Mouse (Mus musculus): ENCODE data around the gene Rasgrp1.

Rasgrp1 gene

DNA sequence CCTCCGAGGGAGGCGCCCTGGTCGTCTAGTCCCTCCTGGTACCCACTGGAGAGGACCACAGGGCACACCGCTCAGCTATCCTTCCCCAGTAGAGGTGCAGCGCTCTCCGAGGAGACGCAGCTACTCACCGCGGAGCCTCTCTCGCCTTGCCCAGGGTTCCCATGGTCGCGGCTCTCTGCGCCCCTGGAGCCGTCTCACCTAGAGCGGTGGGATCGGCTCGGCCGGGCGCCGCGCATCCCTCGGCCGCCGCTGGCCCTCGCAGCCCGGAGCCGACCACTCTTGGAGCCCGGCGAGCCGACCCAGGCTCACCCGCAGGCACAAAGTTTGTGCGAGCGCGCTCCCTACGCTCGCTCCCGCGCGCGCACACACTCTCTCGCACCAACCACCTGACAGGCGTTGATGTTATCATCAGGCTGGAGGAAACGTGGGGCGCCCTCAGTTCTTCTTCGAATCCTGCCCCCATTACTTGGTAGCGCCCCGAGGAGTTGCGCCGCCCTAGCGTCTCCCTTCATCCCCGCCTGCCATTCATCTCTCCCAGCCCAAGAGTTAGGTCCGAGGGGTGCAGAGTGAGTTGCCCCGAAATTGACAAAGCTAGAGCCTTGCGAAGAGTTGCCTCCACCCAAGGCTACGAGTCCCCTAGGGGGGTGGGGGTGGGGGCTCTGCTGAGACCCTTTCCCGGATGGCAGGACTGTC, at the start of gene Rasgrp1:
Rasgrp1 (minus strand) TSS at position 455 of the 693 bp plus-strand sequence.
- in situ Hi-C loops (cut with MboI, MseI): loop anchor here (5.0 kb wide), 2 partner anchors 100 to 105 kb away; no protein-coding TSS in a partner anchor

DNA sequence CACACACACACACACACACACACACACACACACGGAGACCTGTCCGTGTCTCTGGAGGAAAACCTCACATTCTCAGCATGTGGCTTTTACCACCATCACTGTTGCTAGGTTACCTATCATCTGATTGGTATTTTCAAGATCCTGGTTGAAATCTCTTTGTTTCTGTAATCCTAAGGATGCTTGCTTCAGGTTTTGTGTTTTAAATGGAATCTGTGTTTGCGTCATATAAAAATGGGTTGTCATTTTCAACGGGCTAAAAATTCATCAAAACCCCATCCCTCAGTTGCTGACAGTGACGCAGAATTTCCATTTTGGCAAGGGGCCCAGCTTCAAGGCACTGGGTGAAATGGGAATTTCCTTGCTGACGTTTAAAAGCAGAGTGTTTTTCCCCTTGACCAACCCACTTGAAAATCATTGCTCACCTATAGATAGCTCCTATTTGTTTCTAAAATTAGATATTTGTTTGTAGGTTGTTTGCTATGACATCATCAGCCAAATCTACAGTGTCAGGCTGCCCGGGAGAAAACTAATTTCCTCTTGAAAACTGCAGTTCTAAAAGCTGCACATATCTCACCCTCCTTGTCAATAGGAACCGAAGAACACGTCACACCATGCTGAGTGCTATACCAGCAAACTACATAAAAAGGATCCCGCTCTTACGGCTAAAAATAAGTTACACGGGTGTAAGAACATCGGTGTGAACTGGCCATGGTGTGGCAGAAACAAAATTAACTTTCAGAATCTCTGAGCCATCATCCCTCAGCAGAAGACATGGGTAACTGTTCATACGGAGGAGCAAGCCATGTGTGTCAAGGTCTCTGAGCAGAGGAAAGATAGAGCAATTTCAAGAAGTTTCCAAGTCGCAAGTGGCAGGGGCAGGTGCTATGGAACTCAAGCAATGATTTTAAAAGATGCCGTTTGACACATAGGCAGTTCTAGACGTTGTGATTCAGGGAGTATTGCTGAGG, 47.4 kb upstream of the Rasgrp1 start:
- in situ Hi-C loops (cut with MboI, MseI): no loop called here

DNA sequence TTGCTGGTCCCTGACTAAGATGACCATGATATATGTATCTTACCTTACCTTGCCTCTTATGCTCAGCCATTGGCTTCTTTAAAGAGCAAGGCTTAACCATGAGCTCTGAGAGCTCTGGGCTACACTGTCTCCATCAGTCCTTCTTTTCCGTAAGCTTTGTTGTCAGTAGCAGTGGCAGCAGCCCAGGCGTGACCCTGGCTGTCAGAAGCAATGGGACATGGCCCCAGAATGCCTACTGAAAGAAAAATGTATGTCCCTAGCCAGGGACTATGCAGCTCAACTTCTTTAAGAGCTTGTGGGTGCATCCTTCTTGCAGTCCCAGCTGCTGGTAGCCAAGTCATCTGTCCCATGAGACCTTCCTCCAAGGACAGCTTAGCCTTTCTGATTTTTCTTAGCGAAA, 46.7 kb upstream of the Rasgrp1 start:
- in situ Hi-C loops (cut with MboI, MseI): no loop called here

DNA sequence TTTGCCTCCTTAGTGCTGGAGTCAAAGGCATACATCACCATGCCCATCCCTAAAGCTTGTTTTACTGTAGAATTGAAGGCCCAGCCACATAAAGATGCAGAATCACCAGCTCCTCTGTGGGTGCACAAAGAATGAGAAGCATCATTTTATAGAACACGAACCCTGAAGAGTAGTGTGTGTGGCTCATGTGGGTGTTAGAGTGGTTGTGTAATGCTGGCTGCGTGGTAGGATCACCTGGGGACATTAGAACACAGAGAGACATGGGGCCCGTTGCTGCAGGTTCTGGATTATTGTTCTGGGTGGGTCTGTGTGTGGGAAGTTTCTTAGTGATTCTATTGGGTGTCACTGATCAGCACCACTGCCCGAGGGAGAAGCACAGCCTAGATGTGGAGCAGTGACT, 45.3 kb upstream of the Rasgrp1 start:
- in situ Hi-C loops (cut with MboI, MseI): no loop called here

DNA sequence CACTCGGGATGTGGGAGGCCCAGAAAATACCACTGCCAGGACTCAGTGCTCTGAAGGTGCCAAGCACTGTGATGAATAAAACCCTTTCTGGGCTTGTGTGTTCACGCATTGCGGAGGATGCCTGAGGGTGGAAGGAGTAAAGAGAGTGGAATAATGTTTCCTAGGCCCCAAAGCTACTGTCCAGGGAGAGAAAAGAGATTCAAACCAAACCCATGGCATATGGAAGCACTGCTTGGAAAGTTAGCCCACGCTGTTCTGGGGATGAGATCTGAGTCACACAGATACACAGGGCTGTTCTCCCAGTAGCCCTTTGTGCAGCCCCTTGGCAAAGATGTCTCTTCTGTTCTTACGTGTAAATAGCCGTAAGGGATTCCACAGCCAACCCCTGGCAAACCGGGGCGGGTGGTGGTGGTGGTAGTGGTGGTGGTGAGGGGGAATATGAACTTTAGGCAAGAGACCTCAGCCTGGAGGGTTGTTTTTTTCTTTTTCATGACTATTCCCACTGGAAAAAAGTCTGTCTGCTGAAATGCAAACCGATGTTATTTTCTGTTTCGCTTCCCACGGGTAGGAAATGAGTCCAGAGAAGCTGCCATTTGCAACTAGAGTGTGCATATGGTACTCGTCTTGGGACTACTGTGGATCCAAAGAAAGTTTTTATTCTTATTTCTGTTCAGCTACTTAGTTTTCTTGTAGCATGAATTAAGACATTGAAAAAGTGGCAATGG, 44.3 kb upstream of the Rasgrp1 start:
- in situ Hi-C loops (cut with MboI, MseI): no loop called here

DNA sequence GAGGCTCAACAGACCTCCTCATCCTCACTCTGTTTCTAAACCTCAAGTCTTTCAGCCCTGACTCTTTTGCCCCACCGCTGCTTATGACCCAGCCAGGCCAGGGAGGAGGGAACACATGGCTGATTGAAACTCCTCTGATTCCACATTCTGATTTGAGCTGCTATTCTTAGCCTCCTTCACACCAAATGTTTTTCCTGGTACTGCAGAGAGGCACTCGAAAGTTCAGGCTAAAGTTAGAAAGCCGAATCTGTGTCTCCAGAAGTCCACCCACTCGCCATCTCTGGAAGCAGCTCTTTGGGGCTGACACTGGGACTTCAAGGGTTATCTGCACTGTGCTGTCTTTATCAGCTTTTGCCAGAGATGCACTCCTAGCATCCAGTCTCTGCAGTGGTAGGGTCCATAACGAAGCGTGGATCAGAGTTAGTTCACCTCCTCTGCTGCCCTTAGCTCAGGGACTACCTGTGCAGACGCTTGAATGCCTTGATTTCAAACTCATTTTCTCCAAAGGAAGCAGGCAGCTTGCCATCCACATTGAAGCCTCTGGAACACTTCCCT, 43.3 kb upstream of the Rasgrp1 start:
- in situ Hi-C loops (cut with MboI, MseI): no loop called here

DNA sequence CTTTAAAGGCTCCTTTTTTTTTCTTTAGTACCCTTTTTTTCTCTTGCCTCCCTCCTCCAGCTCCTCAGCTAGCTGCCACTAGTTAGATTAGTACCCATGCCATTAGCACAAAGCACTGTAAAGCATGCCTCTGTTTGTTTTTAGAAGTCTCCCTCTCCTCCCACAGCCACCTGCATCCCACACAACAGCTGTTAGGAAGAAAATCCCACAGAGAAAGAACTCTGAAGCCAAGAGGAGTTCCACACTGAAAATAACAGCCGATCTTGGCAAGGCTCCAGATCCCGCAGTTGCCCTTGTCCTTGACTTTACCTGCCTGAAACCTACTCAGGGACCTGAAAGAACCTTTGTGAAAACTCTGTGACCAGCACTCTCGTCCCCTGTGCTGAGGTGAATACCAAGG, 38.5 kb upstream of the Rasgrp1 start:
- in situ Hi-C loops (cut with MboI, MseI): no loop called here

DNA sequence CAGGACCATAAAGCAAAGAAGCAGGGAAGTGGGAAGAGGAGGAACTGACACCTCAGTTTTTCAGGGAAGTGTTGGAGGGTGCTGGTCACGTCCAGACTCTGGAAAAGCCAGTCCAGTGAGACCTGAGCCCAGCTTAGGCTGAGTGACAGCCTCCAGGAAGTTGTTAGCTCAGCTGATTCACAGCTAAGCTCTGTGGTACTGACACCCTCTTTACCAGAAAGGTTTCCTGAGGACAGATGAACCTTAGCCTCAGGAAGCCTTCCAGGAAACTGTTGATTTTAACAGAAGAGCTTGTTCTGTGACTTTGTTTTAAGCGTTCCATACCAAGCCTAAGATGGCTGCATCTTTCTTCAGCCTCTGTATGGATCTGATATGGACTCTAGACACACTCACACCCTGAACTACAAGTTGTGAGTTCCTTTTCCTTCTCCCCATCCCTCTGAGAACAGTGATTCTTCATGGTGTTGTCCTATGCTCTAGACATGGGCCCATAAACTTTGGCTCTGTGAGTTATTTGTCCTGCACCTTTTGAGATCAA, 31.6 kb upstream of the Rasgrp1 start:
- in situ Hi-C loops (cut with MboI, MseI): loop anchor here in 1 of 2 experiments (25.0 kb wide), 1 partner anchor 1312 kb away; the partner anchor contains the start of gene Meis2

DNA sequence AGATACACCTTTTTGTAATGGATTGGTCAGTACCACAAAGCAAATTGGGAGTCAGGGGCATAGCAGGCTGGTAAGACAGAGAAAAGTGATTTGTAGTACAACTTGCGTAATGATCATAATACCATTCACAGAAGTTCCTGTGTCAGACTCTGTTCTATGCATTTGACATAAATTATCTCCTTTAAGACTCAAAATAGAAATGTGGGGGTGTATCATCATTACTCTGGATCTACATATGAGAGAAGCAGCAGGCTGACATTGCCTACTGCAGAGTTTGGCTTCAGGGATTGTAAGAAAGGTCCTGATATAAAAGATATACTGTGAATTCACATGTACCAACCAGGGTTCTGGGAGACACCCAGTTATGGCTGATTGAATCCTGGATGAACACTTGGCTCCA, 28.9 kb upstream of the Rasgrp1 start:
- in situ Hi-C loops (cut with MboI, MseI): loop anchor here in 1 of 2 experiments (25.0 kb wide), 1 partner anchor 1309 kb away; the partner anchor contains the start of gene Meis2

DNA sequence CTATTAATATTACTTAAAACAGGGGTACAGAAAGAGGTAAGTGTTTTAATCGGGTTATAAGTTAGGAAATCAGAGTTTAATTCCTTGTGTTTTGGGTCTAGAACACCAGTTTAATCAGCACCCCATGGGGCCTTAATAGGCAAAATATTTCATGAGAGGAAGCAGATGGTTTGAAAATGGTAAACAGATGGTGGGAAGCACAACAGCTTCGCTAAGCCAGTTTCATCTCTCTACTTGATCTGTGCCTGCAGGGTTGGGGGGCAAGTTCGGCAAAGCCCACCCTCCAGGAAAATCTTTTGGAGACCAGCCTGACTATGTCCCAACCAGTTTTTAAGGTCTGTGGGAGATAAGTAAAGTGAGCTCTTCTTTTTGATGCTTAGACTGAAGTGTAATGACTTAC, 23.7 kb upstream of the Rasgrp1 start:
- in situ Hi-C loops (cut with MboI, MseI): loop anchor here in 1 of 2 experiments (25.0 kb wide), 1 partner anchor 1304 kb away; the partner anchor contains the start of gene Meis2

DNA sequence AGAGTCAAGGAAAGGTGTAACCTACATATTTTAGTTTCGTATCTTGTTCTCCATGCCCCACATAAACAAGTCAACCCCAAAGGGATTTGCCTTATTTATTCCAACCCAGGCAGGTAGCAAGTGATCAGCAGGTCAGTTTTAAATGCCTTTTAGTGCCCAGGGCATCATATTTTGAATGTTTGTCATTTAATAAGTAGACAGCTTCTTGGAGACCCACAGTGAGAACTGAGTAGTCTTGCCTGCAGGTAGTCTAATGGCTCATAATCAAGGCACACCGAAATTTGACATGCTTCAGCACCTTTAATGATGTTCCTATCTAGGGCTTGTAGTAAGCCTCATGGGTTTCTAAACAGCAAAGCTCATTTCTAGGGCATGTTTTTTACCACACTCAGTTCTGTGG, 21.3 kb upstream of the Rasgrp1 start:
- in situ Hi-C loops (cut with MboI, MseI): loop anchor here in 1 of 2 experiments (25.0 kb wide), 1 partner anchor 1302 kb away; the partner anchor contains the start of gene Meis2

DNA sequence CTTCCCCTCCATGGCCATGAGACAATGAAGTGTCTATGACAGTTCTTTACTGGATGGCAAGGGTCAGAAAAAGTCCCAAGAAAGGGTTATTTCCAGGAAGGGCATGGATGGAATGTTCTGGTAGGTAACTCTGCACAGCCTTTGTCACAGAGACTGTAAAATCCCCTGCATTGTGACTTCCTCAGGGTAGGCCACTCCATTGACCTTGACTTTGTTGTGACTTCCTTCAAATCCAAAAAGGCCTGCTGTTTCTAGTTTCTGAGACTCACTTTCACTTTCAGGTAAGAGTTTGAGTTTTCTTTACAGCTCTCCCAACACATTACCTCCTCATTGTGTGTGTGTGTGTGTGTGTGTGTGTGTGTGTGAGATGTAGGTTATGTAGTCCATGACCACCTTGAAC, 15.1 kb upstream of the Rasgrp1 start:
- in situ Hi-C loops (cut with MboI, MseI): loop anchor here in 1 of 2 experiments (10.0 to 25.0 kb wide), 2 partner anchors 393 to 1296 kb away; partner anchors contain the start of gene Meis2

DNA sequence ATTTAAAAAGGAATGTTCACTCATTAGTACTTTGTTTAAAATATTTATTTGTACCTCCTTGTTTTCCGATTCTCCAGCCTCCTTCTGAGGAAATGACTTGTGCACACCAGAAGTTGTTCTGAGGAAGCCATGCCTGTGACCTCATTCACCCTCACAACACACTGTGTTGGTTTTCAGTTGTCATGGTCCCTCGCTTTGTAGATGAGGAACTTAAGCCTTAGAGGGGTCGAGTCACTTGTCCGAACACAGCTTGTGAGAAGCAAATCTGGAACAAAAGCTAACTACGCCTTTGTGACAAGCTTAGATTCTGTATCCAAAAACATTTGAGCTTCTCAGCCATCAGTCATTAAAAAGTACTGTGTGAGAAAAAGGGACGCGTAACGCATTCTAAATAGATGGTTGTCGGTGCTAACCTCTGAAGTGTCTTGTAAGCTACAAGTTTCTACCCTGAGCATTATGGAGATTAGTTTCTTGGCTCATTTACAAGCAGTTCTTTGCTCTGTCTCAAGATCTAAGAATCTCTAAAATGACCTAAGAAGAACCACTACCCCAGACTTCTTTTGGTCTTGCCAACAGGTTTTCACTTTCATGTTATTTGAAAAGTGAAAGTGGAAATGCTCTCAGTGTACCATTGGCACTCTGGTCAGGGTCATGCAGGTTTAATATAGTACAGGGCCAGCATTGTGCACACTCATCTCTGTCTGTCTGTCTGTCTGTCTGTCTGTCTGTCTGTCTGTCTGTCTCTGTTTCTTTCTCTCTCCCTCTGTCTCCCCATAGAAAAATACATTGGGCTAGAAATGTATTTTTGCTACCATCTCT, 9.7 kb upstream of the Rasgrp1 start:
- in situ Hi-C loops (cut with MboI, MseI): loop anchor here in 1 of 2 experiments (10.0 to 25.0 kb wide), 2 partner anchors 388 to 1290 kb away; partner anchors contain the start of gene Meis2

DNA sequence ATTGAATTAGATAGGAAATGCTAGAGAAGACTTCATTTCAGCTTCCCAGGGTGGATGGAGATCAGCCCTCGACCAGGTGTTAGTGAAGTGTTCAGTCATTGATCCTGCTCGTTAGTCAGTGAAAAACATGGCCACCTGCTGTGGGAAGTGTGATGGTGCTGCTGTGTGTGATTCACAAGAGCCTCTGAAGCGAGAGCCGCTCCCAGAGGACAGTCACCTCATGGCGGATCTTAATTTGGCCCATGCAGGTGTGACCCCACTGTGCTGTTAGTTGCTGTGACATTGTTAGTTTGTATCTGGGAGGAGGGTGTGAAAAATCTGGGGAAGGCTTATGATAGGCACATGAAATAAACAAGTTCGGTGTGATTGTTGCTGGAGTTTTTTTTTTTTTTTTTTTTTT, 7.3 kb upstream of the Rasgrp1 start:
- in situ Hi-C loops (cut with MboI, MseI): loop anchor here in 1 of 2 experiments (10.0 to 25.0 kb wide), 2 partner anchors 385 to 1288 kb away; partner anchors contain the start of gene Meis2

DNA sequence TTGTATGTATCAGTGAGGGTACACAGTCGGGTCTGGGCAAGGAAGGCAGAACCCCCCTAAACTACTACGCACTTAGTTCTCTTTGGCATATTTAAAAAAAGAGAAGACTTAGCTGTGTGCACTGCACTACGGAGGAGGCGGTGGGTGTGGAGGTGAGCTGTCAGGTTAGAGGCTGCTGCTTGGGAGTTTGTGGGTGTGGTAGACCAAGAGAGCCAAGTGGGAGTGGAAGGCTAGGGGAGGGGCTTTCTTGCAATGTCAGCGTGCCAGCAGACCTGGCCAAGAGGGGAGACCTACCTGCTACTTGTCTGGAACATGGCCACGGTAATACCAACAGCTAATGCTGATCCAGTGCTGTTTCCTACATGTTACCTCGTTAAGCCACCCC, 431 bp upstream of the Rasgrp1 start:
- in situ Hi-C loops (cut with MboI, MseI): loop anchor here (5.0 kb wide), 2 partner anchors 99 to 104 kb away; no protein-coding TSS in a partner anchor

DNA sequence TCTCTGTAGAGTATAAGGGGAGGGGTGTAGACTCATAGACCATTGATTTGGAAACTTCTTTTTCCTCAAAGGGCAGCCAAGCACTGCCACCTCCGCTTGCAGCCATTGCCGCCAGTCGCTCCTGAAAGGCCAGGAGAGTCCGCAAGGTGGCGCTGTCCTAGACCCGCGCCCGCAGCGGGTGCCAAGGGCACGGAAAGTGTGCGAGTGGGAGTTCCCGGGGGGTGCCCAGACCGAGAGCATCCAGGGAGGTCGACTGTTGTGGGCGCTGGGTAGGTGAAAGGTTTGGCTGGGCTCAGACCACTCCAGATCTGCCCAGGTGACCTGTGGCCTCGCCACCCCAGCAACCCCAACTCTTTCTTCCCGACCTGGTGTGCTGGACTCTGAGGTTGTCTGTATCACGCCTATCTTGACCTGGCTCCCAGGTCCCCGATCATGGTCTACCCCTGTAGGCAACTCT, 683 bp downstream of the Rasgrp1 start:
- in situ Hi-C loops (cut with MboI, MseI): loop anchor here (5.0 kb wide), 2 partner anchors 100 to 105 kb away; no protein-coding TSS in a partner anchor

DNA sequence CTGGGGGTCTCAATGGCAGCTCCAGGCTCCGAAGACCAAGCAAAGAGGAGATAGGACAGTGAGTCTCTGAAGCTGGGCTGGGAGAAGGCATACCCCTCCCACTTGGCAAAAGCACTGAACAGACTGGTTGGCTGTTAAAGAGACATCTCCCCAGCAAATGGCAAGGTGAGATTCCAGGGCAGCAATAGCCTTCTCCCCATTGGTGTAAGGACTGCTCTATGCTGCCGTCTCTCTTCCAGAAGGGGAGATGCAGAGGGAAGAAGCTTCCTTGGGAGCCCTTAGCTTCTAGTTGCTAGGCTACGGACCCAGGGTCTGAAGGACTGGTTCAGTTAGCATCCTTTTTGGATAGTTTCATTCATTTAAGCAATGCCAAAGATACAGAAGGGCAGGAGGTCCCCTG, 4.3 kb downstream of the Rasgrp1 start:
- in situ Hi-C loops (cut with MboI, MseI): no loop called here

DNA sequence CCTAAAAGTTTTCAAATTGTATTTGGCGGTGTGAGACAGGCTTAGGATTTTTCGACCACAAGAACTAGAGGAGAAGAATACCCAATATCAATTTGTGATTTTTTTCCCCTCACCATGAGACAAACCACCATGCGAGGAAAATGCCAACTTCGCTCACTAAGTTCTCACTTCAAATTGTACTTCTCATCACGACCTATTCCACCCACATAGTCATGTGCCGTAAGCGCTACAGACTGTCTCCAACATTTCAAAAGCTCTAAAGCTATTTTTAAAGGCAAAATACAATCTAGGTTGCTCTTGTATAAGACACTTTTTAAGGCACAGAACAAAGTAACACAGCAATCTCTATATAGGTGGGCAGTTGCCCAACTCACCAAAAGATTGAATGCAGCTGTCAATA, 4.9 kb downstream of the Rasgrp1 start:
- in situ Hi-C loops (cut with MboI, MseI): no loop called here

DNA sequence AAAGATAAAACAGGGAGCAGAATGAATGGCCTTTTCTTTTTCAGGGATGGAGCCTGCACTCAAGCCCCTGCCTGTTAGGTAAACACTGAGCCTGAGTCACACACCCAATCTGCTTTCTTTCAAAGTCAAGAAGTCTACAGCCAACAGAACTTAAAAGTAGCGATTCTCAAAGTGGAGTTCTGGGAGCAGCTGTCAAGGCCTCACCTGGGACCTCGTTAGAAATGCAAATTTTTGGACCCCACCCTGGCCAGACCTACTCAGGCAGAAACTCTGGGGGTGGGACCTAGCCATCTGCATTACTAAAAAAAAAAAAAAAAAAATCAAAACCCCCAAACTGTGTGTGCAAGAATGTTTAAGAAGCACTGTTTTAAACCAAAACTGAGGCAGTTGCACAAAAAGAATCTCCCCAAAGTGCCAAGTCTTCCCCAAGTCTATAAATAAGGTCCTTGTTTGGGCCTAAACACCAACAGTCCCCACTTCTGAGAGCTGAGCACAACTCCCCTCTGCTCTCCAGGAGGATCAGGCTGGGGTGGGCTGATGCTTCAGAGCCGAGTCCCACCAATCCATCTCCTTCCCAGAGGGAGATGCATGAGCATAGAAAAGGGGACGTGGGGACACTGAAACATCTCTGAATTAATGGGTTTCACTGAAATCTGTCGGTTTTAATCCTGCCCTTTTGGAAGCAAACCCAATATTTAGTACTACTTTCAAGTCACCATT, 5.7 kb downstream of the Rasgrp1 start:
- in situ Hi-C loops (cut with MboI, MseI): no loop called here

All from T-helper 17 cell (primary cell).